In genomic region chr13:31992409-31993201, GRCm38 (mm10) we compare ENCODE assay signal across 9 mouse cellular contexts.
DNase-seq lines count a peak whose midpoint lies in the region; ATAC-seq and TF ChIP-seq lines count a peak whose summit lies in the region.
"Had no signal": no experiment of that assay in that cellular context is flagged by ENCODE, and none has a peak within 500 bp of the region (broad histone marks: within the 10 kb centered on the region; RNA-seq: fewer than 3 reads in every experiment).

No protein-coding gene starts in this region.

- H3K27ac ChIP-seq in embryonic facial prominence, embryonic 14.5 days (replicated peaks; ENCODE audit: low read depth, low read length): peak overlapping the region; percentile 35
- H3K27ac ChIP-seq in hindbrain, postnatal 0 days: no peak overlapping the region
- no peak overlapping the region for H3K27ac ChIP-seq in midbrain, embryonic 14.5 days (replicated peaks; ENCODE audit: low read depth, low read length)

- peaks cover 10% of the 10 kb centered on the region; the same call in 1 of the 2 replicates for H3K9me3 ChIP-seq in embryonic facial prominence, embryonic 14.5 days (ENCODE audit: control insufficient read depth, low read length)
- H3K9me3 ChIP-seq in hindbrain, postnatal 0 days (ENCODE audit: low read length): no peaks in the 10 kb centered on the region
- H3K9me3 ChIP-seq in midbrain, embryonic 14.5 days (ENCODE audit: control insufficient read depth, low read length): no peaks in the 10 kb centered on the region
- H3K9me3 ChIP-seq: G1E had no signal

- H3K36me3 ChIP-seq in embryonic facial prominence, embryonic 14.5 days (ENCODE audit: control insufficient read depth, insufficient read depth, low read length): 0 out of 2 replicates have a peak, but pooled peaks cover 5% of the 10 kb centered on the region
- H3K36me3 ChIP-seq in hindbrain, postnatal 0 days (ENCODE audit: insufficient read depth, low read length): no peaks in the 10 kb centered on the region
- H3K36me3 ChIP-seq in midbrain, embryonic 14.5 days (ENCODE audit: control insufficient read depth, insufficient read depth, low read length): no peaks in the 10 kb centered on the region
- H3K36me3 ChIP-seq: G1E had no signal

- 29% methylated on average over 12 of the region's 12 CpGs for WGBS in embryonic facial prominence, embryonic 14.5 days
- WGBS in hindbrain, postnatal 0 days: 49% methylated on average over 12 of the region's 12 CpGs
- 68% methylated on average over 12 of the region's 12 CpGs for WGBS in midbrain, embryonic 14.5 days

- TF ChIP-seq CTCF in hindbrain, postnatal 0 days (IDR thresholded peaks at IDR 0.05; ENCODE audit: low read depth): no peak

- peak; percentile 92 for ATAC-seq in embryonic facial prominence, embryonic 14.5 days (ENCODE audit: low read depth)
- peak; percentile 62; the same call in 1 of the 2 replicates for ATAC-seq in hindbrain, postnatal 0 days
- peak; percentile 55; the same call in 1 of the 2 replicates for ATAC-seq in midbrain, embryonic 14.5 days (ENCODE audit: low FRiP score, low TSS enrichment)

- DNase-seq in kidney, postnatal 10 days: peak; percentile 15
- DNase-seq in kidney, postnatal 25 days: no peak
- DNase-seq in embryonic facial prominence, embryonic 14.5 days (ENCODE audit: low spot score): peak; percentile 61
- peak; percentile 12 for DNase-seq in hindbrain, postnatal 0 days (ENCODE audit: low spot score)
- DNase-seq in midbrain, embryonic 14.5 days: peak; percentile 20
- DNase-seq in testis, postnatal 10 days (ENCODE audit: low spot score): no peak
- DNase-seq in spleen, postnatal 14 days (ENCODE audit: low spot score in 2 of 2): no peak
- DNase-seq in cerebellum, postnatal 36 days: no peak

- H3K4me1 ChIP-seq in embryonic facial prominence, embryonic 14.5 days (ENCODE audit: control insufficient read depth, insufficient read depth, low read length): peaks cover 11% of the 10 kb centered on the region; the same call in 1 of the 2 replicates
- H3K4me1 ChIP-seq in hindbrain, postnatal 0 days (ENCODE audit: insufficient read depth, low read length): no peaks in the 10 kb centered on the region
- H3K4me1 ChIP-seq in midbrain, embryonic 14.5 days (ENCODE audit: control insufficient read depth, insufficient read depth, low read length): no peaks in the 10 kb centered on the region

- H3K9ac ChIP-seq in embryonic facial prominence, embryonic 14.5 days (ENCODE audit: low read depth, low read length): no peak overlapping the region
- H3K9ac ChIP-seq in hindbrain, postnatal 0 days (replicated peaks; ENCODE audit: low read length): no peak overlapping the region
- no peak overlapping the region for H3K9ac ChIP-seq in midbrain, embryonic 14.5 days (replicated peaks; ENCODE audit: low read length)

- H3K4me2 ChIP-seq in embryonic facial prominence, embryonic 14.5 days (ENCODE audit: low read depth, low read length): peak overlapping the region; percentile 26
- H3K4me2 ChIP-seq in hindbrain, postnatal 0 days (ENCODE audit: low read depth, low read length): no peak overlapping the region
- H3K4me2 ChIP-seq in midbrain, embryonic 14.5 days (ENCODE audit: low read length): no peak overlapping the region

- H3K27me3 ChIP-seq in embryonic facial prominence, embryonic 14.5 days (replicated peaks; ENCODE audit: control insufficient read depth, insufficient read depth, low read length): no peaks in the 10 kb centered on the region
- no peaks in the 10 kb centered on the region for H3K27me3 ChIP-seq in hindbrain, postnatal 0 days (ENCODE audit: insufficient read depth, low read length)
- no peaks in the 10 kb centered on the region for H3K27me3 ChIP-seq in midbrain, embryonic 14.5 days (ENCODE audit: control insufficient read depth, insufficient read depth, low read length)

- no peak overlapping the region for H3K4me3 ChIP-seq in embryonic facial prominence, embryonic 14.5 days (ENCODE audit: low read depth, low read length)
- no peak overlapping the region for H3K4me3 ChIP-seq in hindbrain, postnatal 0 days (ENCODE audit: low read length)
- H3K4me3 ChIP-seq in midbrain, embryonic 14.5 days (replicated peaks; ENCODE audit: low read depth, low read length): no peak overlapping the region

Comparison
In these comparisons a context has a peak if more than half of its experiments do, and no peak if none do; other contexts are left out.
1. DNase-seq: peak in kidney, postnatal 10 days (single experiment), embryonic facial prominence, embryonic 14.5 days (single experiment), hindbrain, postnatal 0 days (single experiment) and midbrain, embryonic 14.5 days (single experiment); none in kidney, postnatal 25 days (0 of 2), testis, postnatal 10 days (single experiment), spleen, postnatal 14 days (0 of 2) and cerebellum, postnatal 36 days (0 of 2).
2. Peak in every context shown above with its lines, with median percentiles within 50 percentile points of each other: ATAC-seq.